Mouse (Mus musculus) embryo, embryonic 11.5 days (tissue): ENCODE data around the gene Hbp1.

ENCODE experiments used
- DNase-seq: peaks from one replicate; pipeline ENCODE4 v3.0.0-alpha.2; 2012; ENCODE audit warnings: low read depth, low spot score

The Hbp1 gene

GRCm38 (mm10) chr12:31905696-31906551 lies 44.4 kb downstream of the Hbp1 start:
- DNase-seq: no peak

DNA sequence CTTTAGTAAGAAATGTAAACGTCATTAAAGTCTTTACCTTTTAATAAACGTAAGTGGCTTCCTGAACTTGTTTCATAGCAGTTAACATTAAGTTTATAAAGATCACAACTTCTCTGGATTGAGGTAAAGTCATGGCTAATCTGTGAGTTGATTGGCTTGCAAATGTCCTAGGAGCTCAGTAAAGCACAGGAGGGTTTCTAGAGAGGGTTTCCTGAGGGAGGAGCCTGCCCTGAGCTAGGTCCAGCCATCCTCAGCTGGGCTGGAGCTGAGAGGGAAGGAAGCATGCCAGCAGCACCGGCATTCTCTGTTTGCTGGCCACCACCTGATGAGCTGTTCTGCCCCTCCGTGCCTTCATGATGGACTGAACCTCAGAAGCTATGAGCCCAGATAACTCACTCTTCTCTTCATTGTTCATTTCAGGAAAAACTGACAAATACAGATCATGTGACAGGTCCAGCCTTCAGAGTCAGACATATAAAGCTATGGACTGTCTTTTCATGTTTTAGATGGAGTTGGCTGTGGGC lies 49.9 kb downstream of the Hbp1 start:
- DNase-seq: no peak

GRCm38 (mm10) chr12:31897456-31897855 lies 52.9 kb downstream of the Hbp1 start:
- DNase-seq: no peak

DNA sequence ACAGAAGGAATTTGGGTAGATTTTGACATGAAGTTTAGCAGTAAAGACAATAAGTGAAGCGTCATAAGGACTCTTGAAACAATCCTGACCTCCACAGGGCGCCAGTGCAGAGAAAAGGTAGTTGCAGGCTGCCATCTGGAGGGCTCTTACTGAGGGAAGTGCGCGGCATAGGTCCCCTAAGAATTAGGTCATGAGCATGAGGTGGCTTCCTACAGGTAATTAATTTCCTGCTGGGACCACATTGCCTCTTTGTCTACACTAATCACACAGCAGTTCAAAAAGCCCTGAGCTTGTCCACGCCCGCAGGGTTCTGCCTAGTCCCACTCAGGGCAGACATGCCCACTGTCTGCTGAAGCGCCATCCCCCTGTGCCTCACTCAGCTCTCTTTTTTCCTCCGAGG lies 53.3 kb downstream of the Hbp1 start:
- DNase-seq: no peak

- no peak for DNase-seq
These were observed 54.0 kb downstream of the Hbp1 start for GRCm38 (mm10) chr12:31896295-31896694.

GRCm38 (mm10) chr12:31895888-31896287 lies 54.4 kb downstream of the Hbp1 start:
- DNase-seq: no peak

- DNase-seq: no peak
These were observed 55.1 kb downstream of the Hbp1 start for GRCm38 (mm10) chr12:31895095-31895734.

DNA sequence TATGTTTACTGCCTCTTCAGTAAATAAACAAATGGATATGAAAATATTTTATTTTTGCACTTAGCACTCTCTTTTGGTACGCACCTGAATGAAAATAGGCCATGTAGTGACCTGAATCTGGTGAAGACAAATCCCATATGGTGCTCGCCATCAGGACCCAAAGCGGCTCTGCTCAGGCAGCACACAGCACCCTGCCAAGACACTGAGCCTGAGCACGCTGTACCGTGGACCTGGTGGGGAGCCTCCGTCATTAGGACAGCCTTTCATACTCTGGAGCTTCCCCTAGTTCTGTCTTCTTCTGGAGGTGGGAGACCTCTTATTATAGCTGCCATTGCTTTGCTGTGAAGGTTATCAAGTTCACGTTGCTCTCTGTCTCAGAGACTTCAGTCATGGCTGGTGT lies 57.6 kb downstream of the Hbp1 start:
- no peak for DNase-seq

DNA sequence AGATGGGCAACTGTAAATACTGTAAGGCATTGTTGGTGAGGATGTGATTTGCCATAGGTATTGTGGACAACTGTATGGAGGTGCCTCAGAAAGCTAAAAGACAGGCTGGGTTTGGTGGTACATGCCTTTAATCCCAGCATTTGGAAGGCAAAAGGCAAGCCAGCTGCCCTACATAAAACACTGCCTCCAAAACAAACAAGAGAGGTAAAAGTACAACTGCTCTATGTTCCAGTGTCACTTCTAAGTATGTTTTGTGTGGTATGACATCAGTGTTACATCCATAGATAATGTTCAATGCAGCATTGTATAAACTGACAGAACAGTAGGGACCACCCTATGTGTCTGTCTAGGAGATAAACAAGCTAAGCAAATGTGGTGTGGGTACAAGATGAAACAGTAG lies 58.3 kb downstream of the Hbp1 start:
- DNase-seq: no peak

DNA sequence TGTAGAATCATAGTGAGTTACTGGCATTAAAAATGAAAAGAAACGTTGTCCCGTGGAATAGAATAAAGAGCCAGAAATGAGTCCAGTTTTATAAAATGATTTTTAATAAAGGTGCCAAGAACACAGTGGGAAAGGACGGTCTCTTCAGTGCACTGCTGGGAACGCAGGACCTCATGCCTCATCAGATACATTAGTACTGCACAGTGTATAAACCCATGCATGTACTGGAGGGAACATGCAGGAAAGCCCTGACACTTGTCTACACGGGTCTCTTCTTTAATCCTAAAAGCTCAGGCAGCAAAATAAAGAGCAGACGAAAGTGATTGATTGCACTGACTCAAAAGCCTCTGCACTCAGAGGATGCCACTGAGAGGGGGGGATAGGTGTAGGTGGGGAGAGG lies 59.6 kb downstream of the Hbp1 start:
- DNase-seq: no peak

DNA sequence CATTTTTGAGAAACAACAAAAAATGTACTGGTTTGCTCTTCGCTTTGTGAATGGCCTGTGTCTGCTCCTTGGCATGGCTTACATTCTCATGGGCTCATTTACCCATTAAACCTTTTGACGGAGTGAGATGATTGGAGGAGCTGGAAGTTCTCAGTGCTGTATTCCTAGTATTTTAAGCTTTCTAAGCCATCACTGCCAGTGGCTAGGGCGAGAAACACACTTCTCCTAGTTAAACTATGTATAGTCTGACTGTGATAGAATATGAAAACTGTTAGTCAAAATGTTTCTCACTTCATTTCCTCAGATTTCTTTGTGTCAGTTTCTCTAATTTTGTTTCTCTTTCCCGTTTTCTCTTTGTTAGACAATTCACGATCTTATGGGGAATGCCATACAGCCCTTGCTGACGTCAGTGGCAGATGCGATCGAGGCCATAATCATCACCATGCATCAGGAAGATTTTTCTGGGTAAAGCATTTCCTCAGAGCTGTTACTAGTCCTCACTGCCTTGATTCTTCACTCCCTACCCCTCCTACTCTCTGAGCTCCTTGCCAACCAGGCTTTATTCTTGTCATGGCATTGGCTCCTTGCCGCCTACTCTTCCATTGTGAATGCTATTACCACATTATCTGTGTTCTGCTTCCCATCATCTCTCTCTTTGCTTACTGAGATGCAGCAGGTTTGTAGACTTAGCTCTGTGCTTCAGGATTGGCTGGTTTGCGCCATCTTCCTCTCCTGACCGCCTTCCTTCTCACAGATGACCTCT lies 64.3 kb downstream of the Hbp1 start:
- no peak for DNase-seq

DNA sequence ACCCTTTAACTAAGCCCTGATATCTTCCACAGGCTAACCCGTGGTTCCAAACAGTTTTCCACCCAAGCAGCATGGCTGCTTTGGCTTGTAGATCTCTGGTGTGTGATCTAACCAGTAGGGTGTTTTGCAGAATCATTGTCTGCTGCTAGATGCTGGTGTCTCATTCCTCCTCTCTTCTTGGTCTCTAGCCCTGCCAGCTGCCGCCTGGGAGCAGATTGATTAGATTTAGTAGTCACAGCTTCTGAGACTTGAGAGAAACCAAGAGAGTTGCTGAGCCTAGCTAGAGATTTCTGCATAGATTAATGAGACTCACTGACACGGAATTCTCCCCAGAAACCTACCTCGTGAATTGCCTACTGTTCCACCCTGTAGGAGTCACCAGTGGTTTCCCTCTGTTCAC lies 65.3 kb downstream of the Hbp1 start:
- DNase-seq: no peak

DNA sequence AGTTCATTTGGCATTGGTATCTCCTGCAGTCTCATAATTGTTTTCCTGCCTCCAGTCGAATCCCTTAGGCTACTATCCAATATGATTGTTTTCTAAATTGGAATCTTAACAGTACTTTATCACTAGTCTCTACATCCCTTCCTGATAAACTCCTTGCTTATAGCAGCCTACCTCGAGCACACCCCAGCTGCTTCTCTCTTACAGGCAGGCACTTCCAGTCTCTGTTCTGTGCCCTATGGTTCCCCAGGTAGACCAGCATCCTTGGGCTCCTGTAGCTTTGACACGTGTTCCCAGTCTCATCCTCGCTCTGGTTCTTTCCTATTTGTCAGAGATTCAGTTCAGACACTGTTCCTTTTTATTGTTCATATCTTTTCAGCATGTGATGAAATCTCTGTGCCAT lies 66.0 kb downstream of the Hbp1 start:
- no peak for DNase-seq

- DNase-seq: no peak
These were observed 67.6 kb downstream of the Hbp1 start for GRCm38 (mm10) chr12:31882736-31883135.

DNA sequence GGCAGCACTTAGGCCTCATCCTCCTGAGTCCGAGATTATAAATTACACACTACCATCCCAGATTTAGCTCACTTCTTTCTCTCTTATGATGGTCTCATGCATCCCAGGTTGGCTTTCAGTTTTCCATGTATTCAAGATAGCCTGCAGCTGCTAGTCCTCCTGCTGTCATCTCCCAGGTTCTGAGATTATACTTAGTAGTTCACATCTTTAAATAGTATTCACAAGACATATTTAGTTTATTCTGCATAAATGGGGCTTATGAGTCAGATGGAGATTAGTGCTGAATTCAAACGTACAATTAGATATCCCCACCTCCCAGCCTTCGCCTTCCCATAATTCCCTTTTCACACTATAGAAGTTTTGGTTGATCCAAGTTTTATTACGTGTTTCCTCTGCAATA lies 73.6 kb downstream of the Hbp1 start:
- no peak for DNase-seq
